Mouse (Mus musculus) olfactory bulb, adult 2 months (tissue): ENCODE measurements around the gene Metrn.

Experiments used
- CTCF ChIP-seq: fragments of 200-500 bp; IDR thresholded peaks from 2 replicates; pipeline ENCODE4 v1.5.1; 2012; ENCODE audit warnings: low read depth, mild to moderate bottlenecking, low read length, moderate library complexity; ENCODE audit not compliant: insufficient read depth
- POLR2A ChIP-seq: fragments of 200-500 bp; IDR thresholded peaks from 2 replicates; pipeline ENCODE4 v1.6.1; 2012; ENCODE audit warnings: mild to moderate bottlenecking, low read depth, low read length, moderate library complexity; ENCODE audit not compliant: insufficient read depth

DNA sequence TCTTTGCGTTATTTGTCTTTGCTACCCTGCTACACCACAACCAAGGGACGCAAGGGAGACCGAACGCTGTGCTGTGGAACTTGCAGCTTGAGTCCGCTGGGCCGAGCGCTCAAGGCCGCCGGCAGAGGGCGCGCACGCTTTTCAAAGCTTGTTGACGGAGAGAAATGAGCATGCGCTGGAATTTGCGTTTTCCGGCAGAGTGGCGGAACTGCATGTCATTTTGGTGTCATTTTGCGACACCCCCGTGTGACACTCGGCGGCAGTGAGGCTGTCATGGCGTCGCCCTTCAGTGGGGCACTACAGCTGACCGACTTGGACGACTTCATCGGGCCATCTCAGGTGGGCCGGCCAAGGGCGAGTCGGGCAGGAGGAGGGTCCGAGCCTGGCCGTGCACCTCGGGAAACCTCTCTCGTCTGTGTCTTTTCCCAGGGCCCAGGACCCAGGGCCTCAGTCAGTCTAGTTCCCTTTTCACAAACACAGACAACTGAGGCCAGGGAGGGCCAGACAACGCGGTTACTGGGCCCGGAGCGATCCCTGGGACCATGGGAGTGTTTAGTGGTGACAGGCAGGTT is 23.3 kb downstream of the Metrn start, which contains the start of gene Narfl:
- TF ChIP-seq CTCF (peak; percentile 83), POLR2A (peak; percentile 59; the same call in 1 of the 2 replicates)
